Mouse (Mus musculus) embryonic facial prominence, embryonic 14.5 days (tissue): Measurements from ENCODE around the gene Gtdc1. TPM values are rescaled to one million over a fixed set of nuclear protein-coding genes. Genes with fewer than 3 reads are reported as not detected.

Source experiments
- ATAC-seq: fragments of 200-750 bp; cut with Nextera tagmentation; 2 replicates; pipeline ENCODE4 v1.8.0; 2017; ENCODE audit warnings: low read depth, moderate number of reproducible peaks, moderate TSS enrichment
- DNase-seq: peaks from one replicate; pipeline ENCODE4 v3.0.0-alpha.2; 2015; ENCODE audit warnings: low spot score
- H3K27ac ChIP-seq: fragments of 300-500 bp; sonication (generic); replicated peaks from 2 replicates; pipeline ENCODE4 v1.5.1; 2014; ENCODE audit warnings: low read depth, mild to moderate bottlenecking, low read length, moderate library complexity
- H3K27me3 ChIP-seq: fragments of 300-500 bp; sonication (generic); replicated peaks from 2 replicates; pipeline ENCODE4 v1.6.1; 2014; ENCODE audit warnings: low read length; ENCODE audit not compliant: control insufficient read depth, insufficient read depth
- H3K36me3 ChIP-seq: fragments of 300-500 bp; sonication (generic); 2 replicates; pipeline ENCODE4 v1.6.1; 2014; ENCODE audit warnings: low read length, mixed read lengths; ENCODE audit not compliant: control insufficient read depth, insufficient read depth
- H3K4me1 ChIP-seq: fragments of 300-500 bp; sonication (generic); 2 replicates; pipeline ENCODE4 v1.6.1; 2014; ENCODE audit warnings: antibody characterized with exemption, low read length; ENCODE audit not compliant: control insufficient read depth, insufficient read depth
- H3K4me2 ChIP-seq: fragments of 300-500 bp; sonication (generic); 2 replicates; pipeline ENCODE4 v1.6.1; 2014; ENCODE audit warnings: low read depth, mild to moderate bottlenecking, low read length, moderate library complexity, mixed read lengths
- H3K4me3 ChIP-seq: fragments of 300-500 bp; sonication (generic); 2 replicates; pipeline ENCODE4 v1.5.1; 2014; ENCODE audit warnings: low read depth, mild to moderate bottlenecking, low read length
- H3K9ac ChIP-seq: fragments of 300-500 bp; sonication (generic); 2 replicates; pipeline ENCODE4 v1.6.1; 2014; ENCODE audit warnings: low read depth, mild to moderate bottlenecking, low read length, moderate library complexity, mixed read lengths
- H3K9me3 ChIP-seq: fragments of 300-500 bp; sonication (generic); 2 replicates; pipeline ENCODE4 v1.6.1; 2016; ENCODE audit warnings: low read length; ENCODE audit not compliant: control insufficient read depth
- WGBS: fragments of 180-500 bp; shearing (Covaris S2); extraction: QIAGEN DNeasy Blood & Tissue Kit; methylation state at CpG from one replicate; pipeline ENCODE4 v1.1.7; 2014; 5-methylcytosine and 5-hydroxymethylcytosine counted together
- polyA plus RNA-seq: library from polyadenylated mRNA; unstranded; fragments of >200 nt; fragmentation: Nextera tagmentation; extraction: Ambion mirVana; gene quantifications from 2 replicates; pipeline ENCODE4 v1.2.1, GENCODE M21; 2014

Gene Gtdc1
- polyA plus RNA-seq, result 14.3 and 19.0 TPM in 2 replicates

GRCm38 (mm10) chr2:44927482-44927811, at the start of gene Gtdc1:
TSS of gene Gtdc1 (minus strand) at chr2:44927657.
- Histone ChIP-seq H3K9me3 (no peaks in the 10 kb centered on the region), H3K27me3 (no peaks in the 10 kb centered on the region), H3K9ac (peak within 1 kb of the TSS; percentile 95), H3K4me1 (peaks cover 8% of the 10 kb centered on the region; the same call in 1 of the 2 replicates), H3K36me3 (no peaks in the 10 kb centered on the region), H3K27ac (peak within 1 kb of the TSS; percentile 93), H3K4me2 (peak within 1 kb of the TSS; percentile 71), H3K4me3 (peak within 1 kb of the TSS; percentile 80)
- WGBS, result 0% methylated on average over 21 of the region's 27 CpGs
- DNase-seq, result no peak
- ATAC-seq, result no peak; the same call in 1 of the 2 replicates

- Histone ChIP-seq H3K4me3 (no peak overlapping the region), H3K9me3 (no peaks in the 10 kb centered on the region), H3K4me1 (peaks cover 8% of the 10 kb centered on the region), H3K36me3 (no peaks in the 10 kb centered on the region), H3K27ac (no peak overlapping the region), H3K27me3 (no peaks in the 10 kb centered on the region), H3K9ac (no peak overlapping the region), H3K4me2 (no peak overlapping the region)
- 65% methylated on average over 3 of the region's 3 CpGs for WGBS
- ATAC-seq (no peak), DNase-seq (no peak)
Measured at GRCm38 (mm10) chr2:44977051-44977450, 49.6 kb upstream of the Gtdc1 start.

DNA sequence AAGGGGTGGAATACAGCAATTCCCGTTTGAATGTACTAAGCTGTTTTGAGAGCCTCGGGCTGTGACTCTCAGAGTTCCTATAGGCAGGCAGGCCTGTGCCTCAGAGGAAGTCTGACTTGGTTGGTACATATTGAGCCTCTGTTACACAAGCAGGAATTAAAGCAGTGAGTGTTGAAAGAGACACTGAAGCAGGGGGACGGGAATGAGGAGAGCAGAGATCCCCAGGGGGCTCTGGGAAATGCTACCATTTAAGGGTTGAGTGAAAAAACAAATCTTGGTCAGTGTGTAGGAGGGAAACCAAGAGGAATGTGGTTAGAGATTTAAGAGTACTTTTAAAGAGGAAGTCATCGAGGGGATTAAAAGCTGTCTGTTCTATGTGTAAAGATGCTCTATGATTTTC, 49.0 kb upstream of the Gtdc1 start:
- H3K27me3 ChIP-seq, result no peaks in the 10 kb centered on the region
- peaks cover 8% of the 10 kb centered on the region for H3K4me1 ChIP-seq
- no peak overlapping the region for H3K4me3 ChIP-seq
- DNase-seq, result peak; percentile 53
- ATAC-seq, result 0 out of 2 replicates have a peak, but pooled peaks have one; percentile 12
- 32% methylated on average over 4 of the region's 4 CpGs for WGBS
- H3K36me3 ChIP-seq, result no peaks in the 10 kb centered on the region
- no peaks in the 10 kb centered on the region for H3K9me3 ChIP-seq
- no peak overlapping the region for H3K9ac ChIP-seq
- H3K4me2 ChIP-seq, result no peak overlapping the region
- H3K27ac ChIP-seq, result no peak overlapping the region

DNA sequence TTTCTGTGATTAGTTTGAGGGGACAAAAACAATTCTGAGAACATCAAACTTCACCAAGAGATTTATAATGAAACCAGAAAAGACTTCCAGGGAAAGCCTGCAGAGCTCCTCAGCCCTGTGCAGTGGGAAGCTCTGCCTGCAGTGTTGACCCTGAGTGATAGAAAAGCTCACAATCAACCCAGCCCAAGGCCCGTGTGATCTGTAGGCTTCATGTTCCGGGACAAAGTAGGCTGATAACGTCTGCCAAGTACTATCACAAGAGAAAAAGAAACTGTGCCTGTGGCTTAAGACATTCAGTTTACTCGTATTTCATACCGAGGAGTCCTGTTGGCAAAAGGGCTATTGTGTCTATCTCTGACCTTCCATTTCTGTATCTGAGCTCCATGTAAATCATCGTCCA, 46.4 kb upstream of the Gtdc1 start:
- Histone ChIP-seq H3K9ac (no peak overlapping the region), H3K27ac (no peak overlapping the region), H3K4me1 (peaks cover 2% of the 10 kb centered on the region), H3K9me3 (no peaks in the 10 kb centered on the region), H3K36me3 (no peaks in the 10 kb centered on the region), H3K4me2 (no peak overlapping the region), H3K4me3 (no peak overlapping the region), H3K27me3 (no peaks in the 10 kb centered on the region)
- DNase-seq (no peak), ATAC-seq (no peak)
- WGBS, result 88% methylated on average over 6 of the region's 6 CpGs

- Histone ChIP-seq H3K27me3 (no peaks in the 10 kb centered on the region), H3K27ac (no peak overlapping the region), H3K4me3 (no peak overlapping the region), H3K9ac (no peak overlapping the region), H3K4me2 (no peak overlapping the region), H3K36me3 (no peaks in the 10 kb centered on the region), H3K4me1 (no peaks in the 10 kb centered on the region), H3K9me3 (no peaks in the 10 kb centered on the region)
- DNase-seq, result no peak
- 86% methylated on average over 6 of the region's 6 CpGs for WGBS
- no peak for ATAC-seq
Measured at GRCm38 (mm10) chr2:44970087-44970646, 42.7 kb upstream of the Gtdc1 start.

DNA sequence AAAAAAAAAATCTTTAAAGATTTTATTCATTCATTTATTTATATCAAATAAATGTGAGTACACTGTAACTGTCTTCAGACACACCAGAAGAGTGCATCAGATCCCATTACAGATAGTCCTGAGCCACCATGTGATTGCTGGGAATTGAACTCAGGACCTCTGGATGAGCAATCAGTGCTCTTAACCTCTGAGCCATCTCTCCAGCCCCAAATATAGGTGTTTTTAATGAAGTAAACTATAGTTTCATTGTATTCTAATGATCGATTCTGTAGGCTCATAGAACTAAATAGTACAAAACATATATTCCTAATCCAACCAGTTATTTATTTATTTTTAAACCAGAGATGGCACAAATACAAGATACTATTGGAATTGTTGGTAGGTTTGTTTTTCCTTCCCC, 42.2 kb upstream of the Gtdc1 start:
- no peak overlapping the region for H3K4me3 ChIP-seq
- DNase-seq, result no peak
- no peak for ATAC-seq
- no peak overlapping the region for H3K27ac ChIP-seq
- no peak overlapping the region for H3K4me2 ChIP-seq
- no peak overlapping the region for H3K9ac ChIP-seq
- H3K4me1 ChIP-seq, result no peaks in the 10 kb centered on the region
- 96% methylated on average over 1 of the region's 1 CpGs for WGBS
- no peaks in the 10 kb centered on the region for H3K9me3 ChIP-seq
- H3K36me3 ChIP-seq, result no peaks in the 10 kb centered on the region
- no peaks in the 10 kb centered on the region for H3K27me3 ChIP-seq

DNA sequence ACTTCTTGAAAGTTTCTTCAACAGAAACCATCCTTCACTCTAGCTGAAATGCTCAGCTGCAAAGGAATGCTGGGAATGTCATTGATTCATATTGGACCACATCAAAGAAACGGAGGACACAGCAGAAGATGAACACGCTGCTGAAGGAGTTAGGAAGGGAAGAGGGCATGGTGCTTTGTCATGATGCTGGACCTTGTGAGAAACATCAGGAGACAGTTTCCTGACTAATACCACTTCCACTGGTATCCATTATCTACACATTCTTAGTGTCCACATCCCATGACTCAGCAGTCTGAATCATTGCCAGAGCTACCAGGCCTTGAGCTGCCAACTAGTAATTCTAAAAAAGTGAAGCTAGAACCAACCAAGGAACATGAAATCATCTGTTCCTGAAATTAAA, 41.8 kb upstream of the Gtdc1 start:
- H3K4me1 ChIP-seq, result no peaks in the 10 kb centered on the region
- H3K27me3 ChIP-seq, result no peaks in the 10 kb centered on the region
- H3K9ac ChIP-seq, result no peak overlapping the region
- ATAC-seq (no peak), DNase-seq (no peak)
- WGBS, result 56% methylated on average over 2 of the region's 2 CpGs
- H3K36me3 ChIP-seq, result no peaks in the 10 kb centered on the region
- no peak overlapping the region for H3K4me3 ChIP-seq
- H3K9me3 ChIP-seq, result no peaks in the 10 kb centered on the region
- H3K27ac ChIP-seq, result no peak overlapping the region
- H3K4me2 ChIP-seq, result no peak overlapping the region

DNA sequence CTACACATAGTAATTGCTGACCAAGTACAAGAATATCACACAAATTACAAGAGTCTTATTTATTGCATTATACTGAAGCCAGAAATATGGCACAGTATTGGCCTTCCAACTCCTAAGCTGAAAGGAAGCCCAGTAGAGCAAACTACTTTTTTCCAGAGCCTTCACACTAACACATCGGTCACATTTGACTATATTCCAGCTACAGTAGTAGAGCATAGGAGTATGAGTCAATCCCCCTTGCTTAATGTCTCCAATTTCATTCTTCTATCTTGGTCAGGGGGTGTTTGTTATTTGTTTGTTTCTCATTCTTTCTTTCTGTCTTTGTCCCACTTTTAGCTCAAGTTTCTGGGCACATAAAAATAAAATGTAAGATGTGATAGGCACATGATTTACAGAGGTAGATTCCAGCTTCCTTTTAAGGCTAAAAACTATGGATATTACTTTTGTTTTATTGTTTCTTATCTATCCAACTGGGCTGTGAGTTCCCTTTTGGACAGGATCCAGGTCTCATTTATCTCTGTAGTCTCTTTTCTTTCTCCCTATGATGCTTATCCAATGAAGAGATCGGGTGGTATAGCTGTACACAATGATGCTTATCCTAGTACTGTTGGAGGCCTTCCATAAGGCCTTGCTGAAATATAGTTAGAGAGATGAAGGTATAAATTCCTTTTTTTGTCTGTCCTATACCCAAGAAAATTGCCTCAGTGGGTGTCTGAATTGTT, 38.5 kb upstream of the Gtdc1 start:
- H3K9me3 ChIP-seq, result no peaks in the 10 kb centered on the region
- no peaks in the 10 kb centered on the region for H3K36me3 ChIP-seq
- H3K27me3 ChIP-seq, result no peaks in the 10 kb centered on the region
- no peak overlapping the region for H3K27ac ChIP-seq
- no peak for DNase-seq
- H3K4me1 ChIP-seq, result no peaks in the 10 kb centered on the region
- H3K4me3 ChIP-seq, result no peak overlapping the region
- no peak for ATAC-seq
- H3K9ac ChIP-seq, result no peak overlapping the region
- 83% methylated on average over 2 of the region's 2 CpGs for WGBS
- no peak overlapping the region for H3K4me2 ChIP-seq

GRCm38 (mm10) chr2:44962620-44963019, 35.2 kb upstream of the Gtdc1 start:
- no peaks in the 10 kb centered on the region for H3K36me3 ChIP-seq
- no peaks in the 10 kb centered on the region for H3K4me1 ChIP-seq
- DNase-seq (no peak), ATAC-seq (no peak)
- no peak overlapping the region for H3K4me2 ChIP-seq
- WGBS, result 89% methylated on average over 5 of the region's 5 CpGs
- no peaks in the 10 kb centered on the region for H3K9me3 ChIP-seq
- no peak overlapping the region for H3K4me3 ChIP-seq
- H3K27ac ChIP-seq, result no peak overlapping the region
- no peak overlapping the region for H3K9ac ChIP-seq
- H3K27me3 ChIP-seq, result no peaks in the 10 kb centered on the region
